Comparison of ENCODE assay signal across 20 mouse cellular contexts in the genomic region with DNA sequence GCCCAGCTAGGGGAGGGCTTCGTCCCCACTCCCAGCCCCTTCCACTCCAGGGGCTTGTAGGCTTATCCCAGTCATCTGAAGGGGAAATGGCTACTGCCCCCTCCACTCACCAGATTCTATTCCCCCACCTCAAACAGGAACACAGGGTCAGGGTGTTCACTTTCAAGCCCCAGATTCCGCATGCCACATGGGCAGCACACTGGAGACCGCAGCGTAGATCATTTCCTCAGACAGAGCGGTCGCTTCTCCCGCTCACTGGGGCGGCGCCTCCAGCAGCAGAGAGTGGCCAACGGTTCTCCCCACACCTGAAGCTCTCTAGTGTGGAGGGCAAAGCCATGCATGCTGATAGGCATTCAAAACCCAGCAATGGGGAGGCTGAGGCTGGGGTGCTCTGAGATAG. TPM values are rescaled to one million over a fixed set of nuclear protein-coding genes. Genes with fewer than 3 reads are reported as not detected.
DNase-seq lines count a peak whose midpoint lies in the region; ATAC-seq and TF ChIP-seq lines count a peak whose summit lies in the region.
"Had no signal": no experiment of that assay in that cellular context is flagged by ENCODE, and none has a peak within 500 bp of the region (broad histone marks: within the 10 kb centered on the region; RNA-seq: fewer than 3 reads in every experiment).

No protein-coding gene starts in this region.

- no peak for TF ChIP-seq POLR2A in spleen, adult 2 months (IDR thresholded peaks at IDR 0.05; ENCODE audit: low read depth, low read length)

- 11% methylated on average over 10 of the region's 10 CpGs for WGBS in spleen, adult 2 months

- no peak for TF ChIP-seq CTCF in spleen, adult 2 months (IDR thresholded peaks at IDR 0.05; ENCODE audit: extremely low read depth, insufficient read depth, insufficient read length, insufficient replicate concordance)

- no peak for DNase-seq in spleen, adult 2 months (ENCODE audit: low read depth in 1 of 2, low spot score in 2 of 2)
- DNase-seq in spleen, postnatal 4 days (ENCODE audit: low spot score in 2 of 2), result no peak
- no peak for DNase-seq in right cerebral cortex, adult 18-20 months
- no peak for DNase-seq in right cerebral cortex, postnatal 25 days
- DNase-seq: cerebellum, adult 8-10 months; heart, adult 11 months; kidney, adult 18-20 months; kidney, postnatal 10 days; liver, embryonic 13.5 days; lung, postnatal 14 days; spleen, adult 18-20 months had no signal

- no peaks in the 10 kb centered on the region for H3K36me3 ChIP-seq in spleen, adult 2 months (ENCODE audit: control insufficient read depth, insufficient read depth, low read length)

- peak; percentile 30 to 33; a peak in 3 of 4 replicates for ATAC-seq in hematopoietic stem cell, adult 5-6 weeks (replicated peaks in 1 of 2; ENCODE audit: insufficient read depth in 1 of 2, low FRiP score in 2 of 2, low TSS enrichment in 1 of 2, low read depth in 1 of 2, poor library complexity in 2 of 2, severe bottlenecking in 2 of 2)
- ATAC-seq in monocyte, adult 5-6 weeks (replicated peaks; ENCODE audit: insufficient number of reproducible peaks, low FRiP score, low TSS enrichment, poor library complexity, severe bottlenecking), result 0 out of 2 replicates have a peak, but pooled peaks have one; percentile 36
- no peak for ATAC-seq in inflammation-experienced regulatory T-cells, adult 6 months

- H3K27me3 ChIP-seq in spleen, adult 2 months (ENCODE audit: control insufficient read depth, insufficient read depth, low read length), result no peaks in the 10 kb centered on the region
- H3K27me3 ChIP-seq: heart, embryonic 13.5 days; liver, embryonic 13.5 days; neural tube, embryonic 13.5 days had no signal

- no peak overlapping the region for H3K4me3 ChIP-seq in spleen, adult 2 months (ENCODE audit: extremely low read depth, insufficient read depth, insufficient read length)
- H3K4me3 ChIP-seq: embryonic facial prominence, embryonic 10.5 days; heart, embryonic 13.5 days; layer of hippocampus, adult 2 months; left cerebral cortex, adult 2 months; liver, embryonic 13.5 days; neural tube, embryonic 13.5 days had no signal

- peak overlapping the region; percentile 38; the same call in 1 of the 2 replicates for H3K27ac ChIP-seq in spleen, adult 2 months (ENCODE audit: insufficient read depth, low read length)
- H3K27ac ChIP-seq: embryonic facial prominence, embryonic 10.5 days; heart, embryonic 13.5 days; hindbrain, embryonic 14.5 days; left cerebral cortex, adult 2 months; liver, embryonic 13.5 days; neural tube, embryonic 13.5 days had no signal

- peaks cover 25% of the 10 kb centered on the region for H3K4me1 ChIP-seq in spleen, adult 2 months (ENCODE audit: control insufficient read depth, insufficient read depth, insufficient read length)

RNA-seq across cellular contexts. Expression of a gene that starts 4.5 kb away (rescaled TPM):
- polyA plus RNA-seq in spleen, adult 2 months (2012; rRNA removed), result 274 and 338 TPM in 2 replicates
- 83.9 and 95.7 TPM in 2 replicates for total RNA-seq in hematopoietic stem cell, adult 5-6 weeks (2017)
- total RNA-seq in monocyte, adult 5-6 weeks (2017), result 212 to 415 TPM (median 221 TPM) in 3 replicates
- 100 to 1,000 TPM; 457 to 620 (median 469) TPM for polyA plus RNA-seq in inflammation-experienced regulatory T-cells, adult 6 months (2017; shearing (Covaris generic))

RNA-seq across cellular contexts. Expression of a gene that starts 36.6 kb away (rescaled TPM):
- 3.0 and 4.8 TPM in 2 replicates for polyA plus RNA-seq in spleen, adult 2 months (2012; rRNA removed)
- 1.1 and 1.8 TPM in 2 replicates for total RNA-seq in hematopoietic stem cell, adult 5-6 weeks (2017)
- total RNA-seq in monocyte, adult 5-6 weeks (2017), result not detected in 3 replicates
- not detected for polyA plus RNA-seq in inflammation-experienced regulatory T-cells, adult 6 months (2017; shearing (Covaris generic))
